Mouse (Mus musculus) liver, embryonic 14.5 days (tissue): ENCODE results near the gene Xrn1. TPM values are rescaled to one million over a fixed set of nuclear protein-coding genes. Genes with fewer than 3 reads are reported as not detected.
"Not testable (repeated sequence)": the region's sequence is repeated elsewhere in the genome, so short reads cannot be mapped to it uniquely, and the experiment has no call there.

Source experiments
- ATAC-seq: fragments of 200-750 bp; cut with Nextera tagmentation; 2 replicates; pipeline ENCODE4 v1.8.0; 2017; ENCODE audit warnings: moderate number of reproducible peaks, mild to moderate bottlenecking, moderate library complexity; ENCODE audit not compliant: insufficient read depth
- DNase-seq, 3 experiments: peaks; one replicate each; pipeline ENCODE4 v3.0.0-alpha.2; 2012 to 2013; ENCODE audit warnings: low read depth in 3 of 3, low spot score in 3 of 3
- H3K27ac ChIP-seq: fragments of 300-500 bp; sonication (generic); 2 replicates; pipeline ENCODE4 v1.5.1; 2014; ENCODE audit warnings: moderate library complexity, mild to moderate bottlenecking, control low read depth, inconsistent platforms
- H3K27me3 ChIP-seq: fragments of 300-500 bp; sonication (generic); 2 replicates; pipeline ENCODE4 v1.6.1; 2014; ENCODE audit warnings: mild to moderate bottlenecking, low read length, moderate library complexity; ENCODE audit not compliant: control insufficient read depth, insufficient read depth
- H3K36me3 ChIP-seq: fragments of 300-500 bp; sonication (generic); replicated peaks from 2 replicates; pipeline ENCODE4 v1.6.1; 2014; ENCODE audit warnings: low read depth; ENCODE audit not compliant: control insufficient read depth, insufficient read depth
- H3K4me1 ChIP-seq, 2 experiments: fragments of 200-500 bp in 1 of 2; fragments of 300-500 bp in 1 of 2; sonication (generic) in 1 of 2; replicated peaks; 2 replicates each; pipeline ENCODE4 v1.6.1; 2012 to 2014; ENCODE audit warnings: antibody characterized with exemption in 1 of 2, inconsistent platforms in 1 of 2, low read length in 1 of 2; ENCODE audit not compliant: control insufficient read depth in 2 of 2, insufficient read depth in 2 of 2
- H3K4me2 ChIP-seq: fragments of 300-500 bp; sonication (generic); 2 replicates; pipeline ENCODE4 v1.6.1; 2014; ENCODE audit warnings: low read depth, mild to moderate bottlenecking, control low read depth, moderate library complexity
- H3K4me3 ChIP-seq, 2 experiments: fragments of 200-500 bp in 1 of 2; fragments of 300-500 bp in 1 of 2; sonication (generic) in 1 of 2; 2 replicates each; pipeline ENCODE4 v1.5.1; 2012 to 2014; ENCODE audit warnings: low read depth in 2 of 2, low read length in 2 of 2, mild to moderate bottlenecking in 2 of 2, control low read depth in 1 of 2, inconsistent platforms in 1 of 2, moderate library complexity in 1 of 2; ENCODE audit not compliant: insufficient read depth in 1 of 2
- H3K9ac ChIP-seq: fragments of 300-500 bp; sonication (generic); replicated peaks from 2 replicates; pipeline ENCODE4 v1.6.1; 2014; ENCODE audit warnings: mild to moderate bottlenecking, control low read depth, moderate library complexity
- H3K9me3 ChIP-seq: fragments of 300-500 bp; sonication (generic); 2 replicates; pipeline ENCODE4 v1.6.1; 2016; ENCODE audit warnings: low read length, mixed read lengths; ENCODE audit not compliant: control insufficient read depth
- CTCF ChIP-seq: IDR thresholded peaks from 2 replicates; pipeline ENCODE4 v1.5.1; 2016; ENCODE audit warnings: antibody characterized with exemption, low read depth, control low read depth
- EP300 ChIP-seq: IDR thresholded peaks from 2 replicates; pipeline ENCODE4 v1.6.1; 2016; ENCODE audit warnings: antibody characterized with exemption, low read depth
- WGBS: fragments of 180-500 bp; shearing (Covaris S2); extraction: QIAGEN DNeasy Blood & Tissue Kit; methylation state at CpG from one replicate; pipeline ENCODE4 v1.1.7; 2014; ENCODE audit not compliant: insufficient replicate concordance; 5-methylcytosine and 5-hydroxymethylcytosine counted together
- polyA plus RNA-seq, 2 experiments: library from polyadenylated mRNA; depleted of rRNA in 1 of 2; stranded (reverse) in 1 of 2; unstranded in 1 of 2; fragments of >200 nt; fragmentation: Nextera tagmentation in 1 of 2; extraction: Ambion mirVana in 1 of 2; gene quantifications; 2 replicates each; pipeline versions ENCODE4 v1.2.1 to v1.2.3; 2012 to 2014

The Xrn1 gene
- polyA plus RNA-seq, 2 experiments: 3.2 to 5.3 TPM

DNA sequence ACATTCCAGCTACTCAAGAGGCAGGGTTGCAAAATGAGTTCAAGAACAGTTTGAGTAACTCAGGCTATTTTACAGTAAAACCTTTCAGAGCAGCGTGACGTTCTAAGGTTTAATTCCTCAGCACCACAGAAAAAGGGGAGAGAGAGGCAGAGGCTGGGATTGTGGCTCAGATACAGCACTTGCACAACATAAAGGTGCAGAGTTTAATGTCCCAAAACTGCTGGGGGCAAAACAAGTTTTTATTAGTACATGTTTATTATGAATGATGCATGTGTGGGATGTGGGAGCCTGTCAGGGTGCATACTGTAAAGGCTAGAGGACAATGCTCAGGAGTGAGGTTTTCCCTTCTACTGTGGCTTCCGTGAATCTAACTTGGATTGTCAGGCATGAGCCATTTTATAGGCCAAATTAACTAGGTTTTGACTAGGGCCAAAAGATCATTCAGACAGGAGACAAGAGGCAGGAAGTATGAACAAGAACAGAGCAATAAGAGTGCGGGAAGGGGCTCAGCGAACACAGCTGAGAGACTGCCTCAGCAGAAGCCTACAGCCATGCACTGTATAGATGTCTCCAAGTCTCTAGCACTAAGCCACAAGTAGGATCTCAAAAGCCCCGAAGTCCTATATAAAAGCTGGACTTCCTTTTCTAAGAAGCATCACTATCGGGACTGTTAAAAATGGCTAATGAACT is 3.6 kb downstream of the Xrn1 start:
- H3K27me3 ChIP-seq: no peaks in the 10 kb centered on the region
- H3K4me3 ChIP-seq: no peak overlapping the region
- DNase-seq (no peak), ATAC-seq (no peak)
- no peaks in the 10 kb centered on the region for H3K9me3 ChIP-seq
- H3K27ac ChIP-seq: no peak overlapping the region
- TF ChIP-seq CTCF (no peak), EP300 (no peak)
- H3K36me3 ChIP-seq: no peaks in the 10 kb centered on the region
- no peak overlapping the region for H3K4me2 ChIP-seq
- no peak overlapping the region for H3K9ac ChIP-seq
- WGBS: 81% methylated on average over 7 of the region's 7 CpGs
- 0 out of 4 replicates have a peak, but pooled peaks cover 0 to 3% of the 10 kb centered on the region in 2 experiments for H3K4me1 ChIP-seq

DNA sequence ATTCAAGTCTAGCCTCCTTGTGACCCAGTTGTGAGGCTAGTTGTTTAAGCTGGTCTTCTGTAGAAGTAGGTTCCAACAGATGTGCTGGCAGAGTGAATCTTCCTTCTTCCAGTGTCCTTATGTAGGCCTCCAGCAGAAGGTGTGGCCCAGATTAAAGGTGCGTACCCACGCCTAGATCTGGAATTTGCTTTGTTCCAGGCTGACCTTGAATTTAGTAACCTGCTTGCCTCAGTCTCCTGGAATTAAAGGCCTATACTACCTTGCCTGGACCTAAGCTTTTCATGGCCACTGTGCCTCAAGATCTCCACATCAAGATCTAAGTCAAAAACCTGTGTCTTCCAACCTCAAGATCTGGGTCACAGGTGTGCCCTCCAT is 4.2 kb downstream of the Xrn1 start:
- H3K4me3 ChIP-seq, H3K27ac ChIP-seq, H3K4me1 ChIP-seq, ATAC-seq, H3K4me2 ChIP-seq, H3K36me3 ChIP-seq, H3K9me3 ChIP-seq, DNase-seq, H3K9ac ChIP-seq, H3K27me3 ChIP-seq: not testable (repeated sequence)
- WGBS: 75% methylated on average over 2 of the region's 2 CpGs

DNA sequence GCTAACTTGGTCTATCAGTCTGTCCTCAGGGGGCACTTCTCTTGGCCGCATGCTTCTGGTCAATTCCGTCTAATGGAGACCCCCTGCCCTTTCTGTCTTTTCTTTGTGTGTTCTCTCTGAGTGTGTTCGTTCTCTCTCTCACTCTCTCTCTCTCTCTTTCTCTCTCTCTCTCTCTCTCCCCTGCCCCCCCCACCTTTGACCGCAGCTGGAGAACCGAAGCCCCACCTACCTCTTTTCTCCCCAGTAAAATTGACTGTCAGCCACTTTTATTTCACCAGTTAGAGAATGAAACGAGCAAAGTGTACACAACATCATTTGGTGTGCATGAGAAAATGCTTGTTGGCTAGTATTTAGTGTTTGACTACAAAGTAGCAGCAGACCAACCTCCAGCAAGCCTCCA is 4.7 kb downstream of the Xrn1 start:
- no peak for TF ChIP-seq CTCF
- TF ChIP-seq EP300: no peak
- DNase-seq: no peak
- H3K4me2 ChIP-seq: no peak overlapping the region
- H3K4me3 ChIP-seq: no peak overlapping the region
- no peaks in the 10 kb centered on the region for H3K9me3 ChIP-seq
- no peaks in the 10 kb centered on the region; the same call in 1 of the 2 replicates for H3K36me3 ChIP-seq
- H3K27me3 ChIP-seq: no peaks in the 10 kb centered on the region
- no peak overlapping the region for H3K27ac ChIP-seq
- no peaks in the 10 kb centered on the region for H3K4me1 ChIP-seq
- 66% methylated on average over 6 of the region's 6 CpGs for WGBS
- ATAC-seq: no peak
- H3K9ac ChIP-seq: no peak overlapping the region

DNA sequence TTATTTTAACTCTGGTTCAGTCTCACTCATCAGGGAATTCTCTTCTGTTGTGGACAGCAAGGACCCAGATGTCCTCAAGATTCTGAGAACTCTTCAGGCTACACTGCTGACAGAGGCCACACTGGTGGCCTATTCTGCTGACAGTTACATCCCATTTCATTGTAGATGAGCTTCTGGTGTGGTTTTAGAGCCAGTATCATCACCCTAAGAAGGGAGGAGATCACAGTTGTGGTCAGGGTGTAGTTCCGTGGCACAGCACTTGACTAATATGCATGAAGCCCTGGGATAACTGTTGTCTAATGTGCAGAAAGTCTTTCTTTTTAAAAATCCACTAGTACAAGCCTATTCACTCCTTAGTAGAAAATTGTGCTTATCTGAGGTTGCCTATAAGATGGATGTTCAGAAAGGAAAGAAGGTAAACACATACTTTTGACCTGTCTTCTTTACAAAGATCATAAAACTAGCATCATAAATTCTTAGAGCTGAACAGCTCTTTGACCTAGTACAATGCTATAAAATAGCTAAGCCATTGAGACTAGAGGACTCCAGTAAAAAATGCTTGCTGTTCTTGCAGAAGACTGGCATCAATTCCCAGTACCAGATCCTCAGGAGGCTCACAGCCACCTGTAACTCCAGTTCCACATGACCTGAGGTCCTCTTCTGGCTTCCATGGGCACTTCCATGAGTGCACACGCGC is 5.3 kb downstream of the Xrn1 start:
- Histone ChIP-seq H3K9ac (no peak overlapping the region), H3K4me3 (no peak overlapping the region), H3K27me3 (no peaks in the 10 kb centered on the region), H3K36me3 (peaks cover 1% of the 10 kb centered on the region), H3K9me3 (no peaks in the 10 kb centered on the region), H3K4me2 (no peak overlapping the region), H3K4me1 (no peaks in the 10 kb centered on the region), H3K27ac (no peak overlapping the region)
- DNase-seq (no peak), ATAC-seq (no peak)
- TF ChIP-seq EP300: no peak
- no peak for TF ChIP-seq CTCF
- WGBS: 60% methylated on average over 3 of the region's 3 CpGs

DNA sequence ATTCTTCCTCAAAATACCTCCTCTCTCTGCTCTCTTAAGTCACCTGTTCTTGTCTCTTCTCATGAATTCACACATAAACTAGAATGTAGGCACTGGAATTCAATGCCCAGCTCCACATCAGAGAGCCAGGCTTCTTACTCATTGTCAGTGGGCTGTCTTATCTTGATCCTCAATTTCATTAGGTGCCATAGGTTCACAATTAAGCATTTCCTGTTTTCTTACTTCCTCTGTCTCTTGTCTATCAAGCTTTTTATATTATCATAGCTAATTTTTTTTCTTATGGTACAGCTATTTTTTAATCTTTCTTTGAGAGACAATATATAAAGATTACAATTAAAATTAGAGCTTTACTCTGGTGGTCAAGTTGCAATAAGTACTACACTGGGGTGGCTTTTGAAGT is 6.5 kb downstream of the Xrn1 start:
- TF ChIP-seq EP300 (no peak), CTCF (no peak)
- Histone ChIP-seq H3K36me3 (peaks cover 3% of the 10 kb centered on the region), H3K9ac (no peak overlapping the region), H3K4me1 (no peaks in the 10 kb centered on the region), H3K27me3 (no peaks in the 10 kb centered on the region), H3K4me2 (no peak overlapping the region), H3K4me3 (no peak overlapping the region), H3K27ac (no peak overlapping the region), H3K9me3 (no peaks in the 10 kb centered on the region)
- ATAC-seq (no peak), DNase-seq (no peak)
